Mouse (Mus musculus): ENCODE measurements at regions not wholly inside any gene's neighbourhood (a gene's known extent, or its start where the extent isn't known, plus 50 kb on each side); places are given as distances from the start of the nearest gene placed in this dataset.
A peak's percentile ranks its signal among the peaks of the same experiment; 100 is the strongest.

GRCm38 (mm10) chr12:29122931-29123330, 371.3 kb downstream of the Eipr1 start:
- no peak for DNase-seq (ENCODE audit: low spot score in 2 of 2)

GRCm38 (mm10) chr12:29124079-29124668, 372.6 kb downstream of the Eipr1 start:
- DNase-seq (ENCODE audit: low spot score in 2 of 2) = no peak

DNA sequence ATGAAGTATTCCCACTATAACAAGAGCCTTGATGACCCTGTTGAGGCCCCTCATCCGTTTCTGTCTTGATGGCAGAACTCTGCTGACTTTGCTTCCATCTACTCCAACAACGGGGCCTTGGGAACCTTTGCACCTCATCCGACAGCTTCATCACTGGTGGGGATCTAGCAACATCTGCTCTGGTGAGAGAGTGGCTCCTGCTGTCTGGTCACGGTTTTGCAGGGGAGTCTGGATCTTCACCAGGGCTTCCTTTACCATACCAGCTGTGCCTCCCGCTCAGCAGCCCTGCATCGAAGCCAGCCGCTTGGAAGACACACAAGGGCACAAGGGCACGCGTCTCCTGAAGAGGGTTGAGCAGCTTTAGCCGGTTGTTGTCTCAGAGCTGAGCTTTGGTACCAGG, 377.2 kb downstream of the Eipr1 start:
- DNase-seq (ENCODE audit: low spot score in 2 of 2) = peak; percentile 44 to 57

DNA sequence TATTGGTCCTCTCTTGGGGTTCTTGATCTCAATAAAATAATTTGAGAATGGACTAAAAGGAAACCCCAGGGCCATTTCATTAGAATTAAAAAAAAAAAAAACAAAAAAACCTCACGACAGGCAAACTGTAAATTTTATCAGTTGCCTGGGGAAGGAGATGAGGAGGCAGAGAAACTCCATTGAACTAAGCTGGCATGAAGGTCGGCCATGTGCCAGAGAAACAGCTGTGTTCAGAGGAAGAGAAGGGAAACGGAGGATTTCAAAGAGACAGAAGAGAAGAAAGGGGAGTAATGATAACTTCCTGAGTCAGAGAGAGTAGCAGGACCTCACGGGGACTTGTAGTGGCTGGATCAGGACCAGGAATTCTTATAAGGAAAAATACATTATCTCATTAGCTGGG, 377.7 kb downstream of the Eipr1 start:
- DNase-seq (ENCODE audit: low spot score in 2 of 2) = no peak

DNA sequence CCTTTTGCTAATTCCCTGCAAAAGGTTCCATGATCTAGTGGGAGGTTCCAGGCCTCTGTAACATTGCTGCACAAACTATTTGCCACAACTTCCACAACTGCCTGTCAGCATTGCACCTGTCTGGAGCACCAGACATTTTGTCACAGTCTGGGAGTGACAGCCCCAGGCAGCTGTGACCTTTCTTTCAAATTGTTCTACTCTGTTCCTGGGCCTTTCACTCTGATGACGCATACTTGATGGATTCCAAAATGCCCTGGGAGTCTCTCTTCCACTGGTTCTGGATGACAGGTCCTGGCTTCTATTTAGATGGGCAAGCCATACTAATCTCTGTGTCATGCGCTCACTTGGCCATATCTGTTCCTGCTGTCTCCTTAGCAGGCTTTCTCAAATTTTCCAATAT, 382.7 kb downstream of the Eipr1 start:
- DNase-seq (ENCODE audit: low spot score in 2 of 2) = no peak

DNA sequence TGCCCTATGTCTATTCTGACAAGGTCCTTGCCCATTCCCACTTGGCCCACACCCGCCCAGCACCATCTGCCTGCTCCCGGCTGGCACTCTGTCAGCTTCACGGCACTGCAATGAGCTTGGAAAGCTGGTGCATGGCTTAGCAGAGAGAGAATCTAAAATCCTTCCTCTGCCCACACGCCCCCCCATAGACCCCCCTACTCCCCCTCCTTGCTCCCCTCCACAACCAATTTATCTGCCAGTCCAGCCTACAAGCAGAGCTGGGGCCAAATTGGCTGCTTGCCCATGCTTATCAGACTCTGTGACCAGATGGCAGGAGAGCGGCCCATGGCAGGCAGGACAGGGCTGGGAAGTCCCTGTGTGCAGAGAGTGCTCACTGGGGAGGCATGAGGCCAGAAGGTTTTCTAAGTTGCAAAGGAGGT, 385.3 kb downstream of the Eipr1 start:
- DNase-seq (ENCODE audit: low spot score in 2 of 2) = peak; percentile 60 to 65

GRCm38 (mm10) chr12:29137455-29137854, 385.9 kb downstream of the Eipr1 start:
- no peak for DNase-seq (ENCODE audit: low spot score in 2 of 2)

GRCm38 (mm10) chr12:29140576-29140975, 387.6 kb upstream of the Myt1l start:
- DNase-seq (ENCODE audit: low spot score in 2 of 2) = no peak

- peak; percentile 78 to 87 for DNase-seq (ENCODE audit: low spot score in 2 of 2)
These were observed 387.1 kb upstream of the Myt1l start for GRCm38 (mm10) chr12:29141132-29141531.

DNA sequence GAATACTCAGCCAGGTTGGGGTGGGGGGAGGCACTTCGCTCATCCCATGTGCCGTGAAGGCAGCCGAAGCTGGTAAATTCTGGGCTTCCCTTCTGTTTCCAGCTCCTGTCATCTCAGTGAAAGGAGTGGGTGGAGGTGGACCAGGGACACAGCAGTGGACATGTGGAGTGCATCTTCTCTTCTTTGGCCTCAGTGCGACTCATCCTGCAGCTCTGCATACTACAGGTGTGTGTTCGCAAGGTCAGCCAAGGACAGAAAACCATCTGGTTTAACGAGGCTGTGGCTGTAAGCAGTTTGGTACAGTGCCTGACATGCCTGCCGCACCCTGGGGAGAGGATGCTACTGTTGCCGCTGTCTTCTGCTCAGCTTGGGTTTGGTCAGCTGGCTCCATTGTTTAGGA, 386.3 kb upstream of the Myt1l start:
- DNase-seq (ENCODE audit: low spot score in 2 of 2) = peak in 1 of 2 experiments; percentile 50

GRCm38 (mm10) chr12:29143297-29143696, 384.9 kb upstream of the Myt1l start:
- peak; percentile 83 to 86 for DNase-seq (ENCODE audit: low spot score in 2 of 2)

DNA sequence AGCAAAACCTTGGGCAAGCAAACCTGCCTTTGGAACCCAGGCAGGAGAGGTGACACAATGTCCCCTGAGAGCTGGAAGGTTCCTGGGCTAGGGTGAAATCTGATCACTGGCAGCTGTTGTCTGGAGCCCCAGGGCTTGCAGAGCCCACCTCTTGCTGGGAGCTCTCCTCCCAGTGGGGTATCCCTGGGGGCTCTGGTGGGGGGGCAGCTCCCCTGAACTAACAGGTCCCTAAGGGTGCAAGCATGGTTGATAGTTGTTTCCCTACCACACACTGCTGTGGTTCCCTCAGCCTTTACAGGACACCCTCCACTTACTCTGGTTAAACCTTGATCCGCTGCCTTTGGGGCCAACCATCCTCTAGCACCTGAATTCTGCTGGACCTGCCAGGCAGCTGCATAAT, 367.3 kb upstream of the Myt1l start:
- DNase-seq (ENCODE audit: low spot score in 2 of 2) = no peak

- DNase-seq (ENCODE audit: low spot score in 2 of 2) = no peak
These were observed 366.6 kb upstream of the Myt1l start for GRCm38 (mm10) chr12:29161546-29161945.

DNA sequence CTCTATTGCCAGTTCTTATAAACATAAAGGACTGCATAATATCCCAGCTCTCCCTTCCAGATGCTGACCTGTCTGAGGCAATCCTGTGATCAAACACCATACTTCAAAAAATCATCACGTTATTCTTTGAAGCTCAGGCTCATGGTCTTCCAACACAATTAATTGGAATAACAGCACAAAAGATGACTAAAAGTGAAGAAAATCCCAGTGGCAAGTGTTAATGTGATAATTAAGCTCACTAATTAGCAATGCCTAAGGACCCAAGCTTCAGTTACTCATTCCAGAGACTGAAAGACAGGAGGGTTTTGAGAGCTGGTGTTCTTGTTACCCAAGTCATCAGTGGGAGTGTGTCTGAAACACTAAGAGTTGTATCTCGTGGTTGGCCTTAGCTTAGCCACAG, 363.5 kb upstream of the Myt1l start:
- no peak for DNase-seq (ENCODE audit: low spot score in 2 of 2)

DNA sequence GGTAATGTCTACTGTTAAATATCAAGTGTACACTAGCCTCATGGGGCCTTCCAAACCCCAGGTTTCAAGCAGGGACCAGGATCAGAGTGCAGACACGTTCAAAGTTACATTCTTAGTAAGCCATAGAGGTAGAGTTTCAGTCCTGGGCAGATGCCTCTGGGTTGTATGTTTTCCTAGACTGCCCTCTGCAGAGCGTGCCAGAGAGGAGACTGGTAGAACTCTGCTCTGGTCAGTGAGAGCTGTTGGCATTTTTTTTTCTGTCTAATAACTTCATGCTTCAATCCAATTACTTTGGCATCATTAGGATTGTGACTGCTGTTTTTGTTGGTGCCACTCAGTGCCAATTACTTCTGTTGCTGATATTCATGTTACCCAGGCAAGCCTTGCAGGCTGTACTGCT, 361.9 kb upstream of the Myt1l start:
- no peak for DNase-seq (ENCODE audit: low spot score in 2 of 2)

DNA sequence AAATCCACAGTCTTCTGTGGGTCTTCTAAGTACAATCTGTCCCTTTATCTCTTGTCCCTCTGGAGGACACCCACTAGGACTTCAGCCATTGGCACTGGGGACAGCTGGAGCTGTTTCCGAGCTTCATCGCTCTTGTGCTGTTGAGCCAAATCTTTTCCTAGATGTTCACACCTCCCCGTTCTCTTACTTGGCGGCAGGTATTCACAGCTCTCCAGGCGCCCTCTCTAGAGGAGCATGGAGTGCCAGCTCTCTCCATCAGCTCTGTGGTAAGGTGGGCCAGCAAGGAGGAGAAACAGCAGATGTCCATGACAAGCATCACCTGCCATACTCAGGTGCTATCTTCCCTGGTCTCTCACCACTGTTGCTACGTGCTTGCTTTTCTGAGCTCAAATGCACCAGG, 360.3 kb upstream of the Myt1l start:
- peak in 1 of 2 experiments; percentile 33 for DNase-seq (ENCODE audit: low spot score in 2 of 2)

DNA sequence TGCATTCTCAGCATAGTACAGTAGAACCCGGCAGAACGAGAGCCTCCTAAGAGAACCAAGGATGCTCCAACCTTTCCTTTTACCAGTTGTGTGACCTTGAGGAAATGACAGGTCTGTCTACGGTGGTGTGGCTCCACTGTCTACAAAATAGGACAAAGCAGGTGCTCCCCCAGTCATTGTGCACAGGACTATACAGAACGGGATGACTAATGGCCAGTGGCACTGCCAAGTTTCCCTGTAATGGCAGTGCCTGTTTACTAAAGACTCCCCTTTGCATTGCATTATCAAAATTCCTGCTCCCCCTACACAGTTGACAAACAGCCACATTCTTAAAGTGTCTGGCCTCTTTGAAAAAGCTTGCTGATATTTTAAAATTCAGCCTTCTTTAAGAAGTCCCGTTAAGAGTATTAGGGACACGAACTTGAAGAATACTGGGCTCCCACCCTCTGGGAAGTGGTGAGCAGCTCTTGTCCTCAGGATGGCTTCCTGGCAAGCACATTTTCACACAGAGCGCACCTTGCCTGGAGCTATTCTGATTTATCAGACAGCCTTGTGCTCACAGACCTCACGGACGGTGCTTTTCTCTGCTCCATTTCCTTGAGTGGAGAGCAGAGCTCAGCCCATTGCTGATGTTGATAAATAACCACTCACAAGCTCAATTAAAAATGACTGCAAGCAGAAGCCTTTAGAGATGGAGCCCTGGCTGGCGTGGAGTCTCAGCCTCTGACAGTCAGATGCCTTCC, 352.3 kb upstream of the Myt1l start:
- no peak for DNase-seq (ENCODE audit: low spot score in 2 of 2)

- DNase-seq (ENCODE audit: low spot score in 2 of 2) = peak; percentile 7 to 25
These were observed 351.0 kb upstream of the Myt1l start for GRCm38 (mm10) chr12:29177145-29177544.

DNA sequence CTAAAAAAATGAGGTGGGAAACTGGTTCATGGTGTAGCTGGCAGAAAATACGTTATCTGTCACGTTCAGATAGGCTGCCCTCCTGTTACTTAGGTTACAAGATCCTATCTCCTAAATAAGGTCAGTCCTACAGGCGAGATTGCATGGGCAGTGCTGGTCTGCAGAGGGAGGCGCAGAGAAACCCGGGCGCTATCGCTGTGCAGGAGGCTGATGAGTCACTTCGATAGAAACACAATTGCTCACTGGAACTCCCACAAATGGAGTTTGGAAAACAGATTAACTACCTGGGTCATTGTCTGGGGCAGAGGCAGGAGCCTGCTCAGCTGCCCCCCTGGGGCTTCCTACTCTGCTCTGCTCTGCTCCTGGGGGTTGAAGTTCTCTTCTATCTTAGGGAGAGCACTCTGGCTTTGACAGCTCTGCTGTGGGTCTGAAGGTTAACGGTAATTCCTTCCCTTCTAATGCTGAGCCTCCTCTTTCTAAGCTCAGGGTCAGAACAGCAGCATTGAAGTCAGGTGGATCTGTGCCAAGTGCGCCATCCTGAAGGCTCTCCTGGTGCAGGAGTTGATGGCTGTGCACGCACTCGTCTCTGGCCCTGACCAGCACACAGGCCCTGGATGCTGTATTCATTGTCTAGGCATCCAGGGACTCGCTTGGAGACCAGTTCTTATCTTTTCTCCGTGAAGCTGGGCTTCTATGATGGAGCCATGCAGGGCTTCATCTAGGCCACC, 349.9 kb upstream of the Myt1l start:
- DNase-seq (ENCODE audit: low spot score in 2 of 2) = peak in 1 of 2 experiments; percentile 24

DNA sequence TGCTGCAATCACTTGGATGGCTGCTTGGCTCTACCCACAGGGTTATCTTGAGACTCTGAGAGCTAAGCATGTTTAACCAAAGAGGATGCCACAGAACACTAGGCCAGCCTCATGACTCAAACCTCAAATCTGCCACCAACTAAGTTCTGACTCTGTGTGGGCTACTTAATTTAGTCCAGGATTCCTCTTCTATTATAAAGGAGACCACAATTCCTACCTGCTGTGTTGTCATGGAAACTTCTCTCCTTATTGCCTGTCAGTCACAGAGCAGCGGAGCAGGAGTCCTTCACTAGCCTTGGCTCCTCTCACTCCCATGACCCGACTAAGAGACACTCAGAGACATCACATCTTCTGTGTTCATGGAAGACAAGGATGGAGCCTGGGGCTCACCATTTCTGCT, 348.8 kb upstream of the Myt1l start:
- DNase-seq (ENCODE audit: low spot score in 2 of 2) = no peak

- DNase-seq (ENCODE audit: low spot score in 2 of 2) = no peak
These were observed 347.6 kb upstream of the Myt1l start for GRCm38 (mm10) chr12:29180576-29180975.

DNA sequence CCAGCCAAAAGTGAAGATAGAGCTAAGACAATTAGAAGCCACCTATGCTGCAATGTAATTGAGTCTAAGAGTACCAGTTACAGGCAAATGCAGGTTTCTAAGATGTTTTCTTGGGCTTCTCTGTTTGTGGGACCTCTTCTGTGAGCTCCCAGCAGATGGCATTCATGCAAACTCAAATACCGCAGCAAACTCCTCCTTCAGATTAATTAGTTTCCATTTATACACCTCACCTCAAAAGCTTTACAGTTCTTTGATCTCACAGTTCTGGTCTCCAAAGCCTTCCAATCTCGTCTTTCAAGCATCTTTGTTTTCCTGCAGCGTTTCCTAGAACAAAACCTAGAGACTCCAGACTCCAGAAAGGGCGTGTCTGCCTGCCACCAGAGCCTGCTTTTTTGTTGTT, 340.6 kb upstream of the Myt1l start:
- no peak for DNase-seq (ENCODE audit: low spot score in 2 of 2)

- no peak for DNase-seq (ENCODE audit: low spot score in 2 of 2)
These were observed 335.8 kb upstream of the Myt1l start for GRCm38 (mm10) chr12:29192391-29192790.

Data from frontal cortex, postnatal 36 days (tissue).